Mouse (Mus musculus): ENCODE data around the gene Msh5. TPM values are rescaled to one million over a fixed set of nuclear protein-coding genes. Genes with fewer than 3 reads are reported as not detected.
A peak's percentile ranks its signal among the peaks of the same experiment; 100 is the strongest.

Msh5 gene
- polyA plus RNA-seq, 1 experiment = 7.0 TPM

DNA sequence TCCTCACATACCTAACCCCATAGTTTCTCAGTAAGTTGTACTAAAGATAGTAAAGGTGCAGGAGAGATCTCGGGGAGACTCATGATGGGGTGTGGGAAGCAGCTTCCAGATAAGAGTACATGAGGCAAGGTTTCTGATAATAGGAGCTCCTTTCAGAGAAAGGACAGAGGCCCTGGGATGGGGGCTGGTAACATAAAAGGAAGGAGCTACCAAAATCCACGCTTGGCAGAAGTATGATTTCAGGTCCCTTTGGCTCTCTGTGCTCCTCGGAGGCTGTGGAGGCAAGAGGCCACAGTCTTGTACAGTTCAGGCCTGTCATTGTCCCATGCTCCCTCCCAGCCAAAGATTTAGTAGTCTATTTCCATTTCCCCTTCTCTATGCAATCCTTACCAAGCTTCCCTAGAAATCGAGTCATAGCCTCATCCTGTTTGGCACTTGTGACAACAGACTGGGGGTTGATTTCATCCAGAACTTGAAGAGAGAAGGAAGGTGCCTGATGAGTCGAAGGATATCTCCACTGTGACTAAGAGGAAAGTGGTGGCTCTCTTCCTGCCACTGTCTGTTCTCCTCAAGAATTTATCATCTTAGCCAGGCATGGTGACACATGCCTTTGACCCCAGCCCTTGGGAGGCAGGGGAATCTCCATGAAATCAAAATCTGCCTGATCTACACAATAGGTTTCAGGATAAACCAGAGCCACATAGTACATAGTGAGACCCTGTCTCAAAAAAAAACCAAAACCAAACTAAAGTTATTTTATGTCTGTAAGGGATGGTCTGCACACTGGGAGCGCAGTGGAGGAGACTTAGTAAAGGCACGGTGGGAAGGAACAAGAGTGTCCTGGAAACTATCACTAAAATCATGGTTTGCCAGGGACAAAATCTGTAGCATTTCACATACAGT, 1.4 kb downstream of the Msh5 start:
- peak; percentile 25 for TF ChIP-seq GATA1 (IDR thresholded peaks at IDR 0.05; ENCODE audit: low read length)

DNA sequence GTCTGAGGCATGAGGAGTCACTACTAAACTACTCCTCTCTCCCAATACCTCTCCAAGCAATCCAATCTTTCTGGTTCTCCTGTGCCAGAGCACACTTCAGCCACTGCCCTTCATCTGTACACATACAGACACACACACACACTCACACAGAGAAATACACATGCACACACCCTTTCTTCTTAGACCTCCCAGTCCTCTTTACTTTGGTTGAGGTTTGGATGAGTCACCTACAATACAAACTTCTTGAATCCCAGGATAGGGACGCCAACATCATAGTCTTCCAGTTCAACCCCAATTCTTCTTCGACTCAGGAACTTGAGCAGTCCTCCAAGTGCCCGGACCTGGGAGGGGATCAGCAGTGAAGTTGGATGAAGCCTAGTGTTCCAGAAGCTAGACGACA, 2.8 kb downstream of the Msh5 start:
- TF ChIP-seq GATA1 (IDR thresholded peaks at IDR 0.05; ENCODE audit: low read length) = no peak

DNA sequence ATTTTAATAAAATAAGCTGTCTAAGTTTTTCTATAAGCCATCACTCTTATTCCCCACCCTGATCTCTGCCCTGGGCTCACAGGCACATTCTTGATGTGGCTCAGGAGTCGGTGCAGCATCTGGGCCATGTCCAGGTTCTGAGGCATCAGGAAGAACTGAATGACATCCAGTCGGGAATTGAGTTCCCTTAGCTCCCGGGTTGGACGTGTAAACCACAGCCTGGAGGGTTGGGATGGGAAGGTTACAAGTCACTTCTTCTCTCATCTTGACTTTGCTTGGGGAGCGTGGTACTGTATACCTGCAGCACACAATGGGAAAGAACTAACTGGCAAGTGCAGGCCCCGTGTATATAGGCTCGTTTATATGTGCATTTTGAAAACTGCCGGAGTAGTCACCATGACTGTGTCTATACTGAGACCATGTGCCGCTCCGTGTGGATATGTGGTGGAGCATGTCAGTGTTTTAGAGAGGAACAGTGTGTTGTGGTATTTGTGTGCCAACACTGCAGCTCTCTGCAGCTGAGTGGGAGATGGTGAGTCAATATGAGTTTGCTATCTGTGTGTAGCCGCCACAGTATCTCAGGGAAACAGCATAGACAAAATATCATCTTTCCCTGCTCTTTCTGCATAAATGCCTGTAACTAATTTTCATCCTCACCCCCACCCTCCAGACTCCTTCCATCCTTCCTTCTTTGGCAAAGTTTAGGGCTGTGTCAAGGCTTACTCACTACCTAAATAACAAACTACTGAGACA, 7.2 kb downstream of the Msh5 start:
- TF ChIP-seq GATA1 (IDR thresholded peaks at IDR 0.05; ENCODE audit: low read length) = no peak

DNA sequence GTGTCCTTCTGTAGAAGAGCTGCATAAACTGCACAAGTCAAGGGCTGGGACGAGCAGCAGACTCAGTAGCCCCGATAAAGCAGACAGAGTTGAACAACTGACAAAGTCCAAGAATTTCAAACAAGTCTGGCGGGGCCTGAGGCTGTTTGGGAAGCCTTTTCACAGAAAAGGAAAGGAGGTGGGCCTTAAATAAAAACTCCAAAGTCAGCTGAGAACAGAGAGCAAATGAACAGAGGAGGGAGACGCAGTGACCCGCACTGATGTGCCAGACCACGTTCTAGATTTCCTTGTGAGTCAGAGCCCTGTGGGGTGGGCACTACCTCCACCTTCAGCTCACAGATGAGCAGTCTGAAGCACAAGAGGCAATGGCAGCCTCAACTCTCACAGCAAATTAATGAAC, 11.6 kb downstream of the Msh5 start:
- no peak for TF ChIP-seq GATA1 (IDR thresholded peaks at IDR 0.05; ENCODE audit: low read length)

DNA sequence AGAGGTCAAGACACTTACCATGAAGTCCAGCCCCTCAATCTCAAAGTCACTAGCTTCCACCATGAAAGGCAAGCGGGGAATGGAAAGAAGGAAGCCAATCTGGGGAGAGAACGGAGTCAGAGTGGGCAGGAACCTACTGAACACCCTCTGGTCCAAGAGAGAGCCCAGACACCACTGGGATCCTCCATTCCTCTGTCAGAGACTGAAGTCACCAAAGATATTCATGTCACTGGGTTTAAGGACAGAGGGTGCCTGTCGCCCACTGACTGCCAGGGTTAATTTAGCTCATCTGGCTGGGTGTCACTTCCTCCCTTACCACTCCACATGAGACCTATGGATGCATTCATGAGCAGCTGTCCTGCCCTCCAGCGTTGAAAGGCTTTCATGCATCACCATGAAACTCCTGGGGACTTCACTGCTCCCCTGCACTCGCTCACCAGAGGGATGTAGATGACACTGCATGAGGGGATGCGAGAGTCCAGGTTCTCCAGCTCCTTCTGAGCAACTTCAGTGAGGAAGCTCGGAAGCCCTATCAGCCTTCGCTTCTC, 14.1 kb downstream of the Msh5 start:
- TF ChIP-seq GATA1 (IDR thresholded peaks at IDR 0.05; ENCODE audit: low read length) = no peak

DNA sequence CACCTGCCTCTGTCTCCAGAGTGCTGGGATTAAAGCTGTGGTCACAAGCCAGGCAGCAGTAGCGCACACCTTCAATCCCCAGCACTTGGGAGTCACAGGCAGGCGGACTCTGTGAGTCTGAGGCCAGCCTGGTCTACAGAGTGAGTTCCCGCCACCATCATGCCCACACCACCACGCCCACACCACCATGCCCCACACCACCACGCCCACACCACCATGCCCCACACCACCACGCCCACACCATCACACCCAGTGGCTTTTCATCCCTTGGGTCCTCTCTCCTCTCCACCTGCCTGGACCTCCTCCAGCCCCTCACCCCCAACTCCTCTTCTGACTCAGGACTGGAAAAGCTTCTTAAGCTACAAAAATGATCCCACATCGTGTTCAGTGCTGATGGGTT, 14.7 kb downstream of the Msh5 start:
- no peak for TF ChIP-seq GATA1 (IDR thresholded peaks at IDR 0.05; ENCODE audit: low read length)

DNA sequence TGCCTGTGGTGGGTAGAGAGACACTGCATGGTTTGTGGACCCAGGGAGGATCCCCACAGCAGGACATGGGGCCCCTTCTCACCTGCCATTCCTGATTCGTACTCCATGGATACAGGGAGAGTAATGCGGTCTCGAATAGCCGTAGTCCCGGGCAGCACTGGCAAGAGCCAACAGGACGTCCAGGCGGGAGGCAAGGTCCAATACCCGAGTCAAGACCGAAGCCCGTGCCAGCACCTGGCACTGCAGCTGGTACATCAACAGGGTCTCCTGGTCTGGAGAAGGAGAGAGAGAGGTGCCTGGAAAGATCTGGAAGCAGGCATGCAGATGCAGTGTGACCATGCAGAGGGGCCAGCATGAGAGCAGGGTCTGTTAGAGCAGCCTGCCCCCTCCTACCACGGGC, 15.3 kb downstream of the Msh5 start:
- no peak for TF ChIP-seq GATA1 (IDR thresholded peaks at IDR 0.05; ENCODE audit: low read length)

DNA sequence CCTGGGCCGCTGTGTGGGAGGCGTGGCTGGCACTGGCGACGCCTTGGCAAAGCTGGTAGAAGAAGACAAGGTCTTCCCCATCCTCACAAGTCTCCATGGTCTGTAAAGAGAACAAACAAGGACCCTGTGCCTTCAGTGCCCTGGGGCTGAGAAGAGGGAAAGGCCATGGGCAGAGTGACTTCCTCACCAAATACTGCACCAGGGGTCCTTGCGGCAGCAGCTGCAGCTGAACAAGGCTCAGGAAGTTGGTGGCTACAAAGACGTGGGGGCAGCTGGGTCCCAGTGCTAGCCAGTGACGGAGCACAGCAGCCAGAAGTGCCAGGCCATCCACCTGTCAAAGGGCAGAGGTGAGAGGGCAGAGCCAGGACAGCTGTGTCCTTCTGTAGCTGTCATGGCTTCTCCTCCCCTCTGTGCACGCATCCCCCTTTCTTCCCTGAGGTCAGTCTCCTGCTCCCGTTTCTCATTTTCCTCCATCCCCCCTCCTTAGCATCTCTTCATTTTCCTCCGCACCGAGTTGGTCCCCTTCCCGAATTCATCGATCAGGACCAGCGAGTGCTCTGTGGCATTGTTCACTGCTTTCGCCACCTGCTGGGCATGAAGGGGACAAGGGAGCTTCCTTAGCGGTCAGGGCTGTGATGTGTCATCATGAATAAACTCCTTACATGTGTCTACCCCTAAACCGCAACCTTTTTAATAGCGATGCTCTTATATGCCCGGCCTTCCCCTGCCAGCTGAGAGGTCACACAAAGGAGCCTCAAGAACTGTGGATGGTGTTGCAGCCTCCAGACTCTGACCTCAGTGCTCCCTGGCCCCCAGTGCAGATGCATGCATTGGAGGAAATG, 16.6 kb downstream of the Msh5 start:
- no peak for TF ChIP-seq GATA1 (IDR thresholded peaks at IDR 0.05; ENCODE audit: low read length)

DNA sequence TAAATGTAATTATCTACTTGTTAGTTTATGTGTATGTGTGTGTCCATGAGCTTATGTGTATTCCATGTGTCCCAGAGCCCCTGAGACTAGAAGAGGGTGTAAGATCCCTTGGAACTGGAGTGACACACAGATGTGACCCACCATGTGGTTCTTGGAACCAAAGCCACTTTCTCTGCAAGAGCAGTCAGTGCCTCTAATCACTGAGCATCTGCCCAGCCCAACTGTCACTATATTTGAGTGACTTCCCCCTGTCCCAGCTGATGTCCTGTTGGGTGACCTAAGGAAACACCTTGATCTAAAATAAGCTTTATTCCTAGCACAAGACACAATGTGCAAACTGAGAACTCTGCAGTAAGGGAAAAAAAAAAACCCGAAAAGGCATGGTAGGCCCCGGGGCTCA, 18.2 kb downstream of the Msh5 start:
- no peak for TF ChIP-seq GATA1 (IDR thresholded peaks at IDR 0.05; ENCODE audit: low read length)

DNA sequence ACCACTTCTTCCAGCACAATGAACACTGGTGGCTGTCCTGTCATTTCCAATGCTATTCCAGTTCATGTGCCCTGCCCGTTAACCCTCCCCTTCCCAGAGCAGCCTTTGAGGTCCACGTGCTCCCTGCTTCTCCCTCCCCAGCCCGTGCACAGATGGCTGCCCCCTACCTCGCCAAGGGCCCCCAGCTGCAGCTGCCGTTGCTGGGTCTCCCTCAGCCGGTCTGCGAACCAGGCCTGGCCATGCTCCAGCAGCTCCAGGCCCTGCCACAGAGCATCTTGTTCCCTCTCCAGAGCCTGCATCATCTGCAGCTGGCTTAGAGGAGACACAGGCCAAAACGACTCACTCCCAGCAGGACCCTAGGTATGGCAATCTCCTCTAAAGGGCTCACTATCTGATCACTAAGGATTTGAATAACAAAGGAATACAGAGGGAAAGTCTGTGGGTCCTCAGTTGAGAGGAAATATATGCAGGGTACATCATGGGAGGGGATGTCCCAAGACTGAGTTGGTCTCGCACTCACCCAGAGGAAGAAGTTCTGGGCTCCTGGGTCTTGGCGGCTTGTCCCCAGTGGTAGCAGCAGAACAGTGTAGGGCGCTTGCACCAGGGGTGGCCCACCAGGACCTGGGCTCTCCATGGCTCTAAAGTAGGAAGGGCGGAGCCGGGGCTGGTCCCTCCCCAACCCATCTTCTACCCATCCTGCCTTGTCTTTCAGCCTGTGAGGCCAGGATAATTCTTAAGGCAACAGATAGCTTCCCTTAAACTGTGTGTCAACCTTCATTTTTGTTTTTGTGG, 19.1 kb downstream of the Msh5 start, which contains the start of gene Sapcd1:
Gene Sapcd1 (minus strand): TSS at position 740 of the 792 bp plus-strand sequence.
- TF ChIP-seq GATA1 (IDR thresholded peaks at IDR 0.05; ENCODE audit: low read length) = no peak

DNA sequence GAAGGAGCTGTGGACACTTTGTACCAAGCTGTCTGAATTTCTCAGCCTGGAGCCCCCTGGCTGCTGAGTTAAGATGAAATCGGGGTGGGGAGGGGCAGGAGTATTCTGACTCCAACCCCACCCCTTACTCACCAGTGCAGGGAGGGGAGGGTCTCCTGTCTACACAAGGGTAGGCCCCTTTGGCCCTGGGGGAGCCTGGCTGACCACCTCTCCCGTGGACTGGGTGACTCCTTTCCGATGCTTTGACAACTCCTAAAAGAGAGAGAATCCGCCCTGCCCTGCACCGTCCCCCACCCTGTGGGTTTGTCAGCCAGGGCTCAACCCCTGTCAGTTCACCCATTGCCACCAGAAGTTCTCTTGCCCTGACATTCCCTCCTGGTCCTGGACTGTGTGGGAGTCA, 20.3 kb downstream of the Msh5 start:
- TF ChIP-seq GATA1 (IDR thresholded peaks at IDR 0.05; ENCODE audit: low read length) = no peak

DNA sequence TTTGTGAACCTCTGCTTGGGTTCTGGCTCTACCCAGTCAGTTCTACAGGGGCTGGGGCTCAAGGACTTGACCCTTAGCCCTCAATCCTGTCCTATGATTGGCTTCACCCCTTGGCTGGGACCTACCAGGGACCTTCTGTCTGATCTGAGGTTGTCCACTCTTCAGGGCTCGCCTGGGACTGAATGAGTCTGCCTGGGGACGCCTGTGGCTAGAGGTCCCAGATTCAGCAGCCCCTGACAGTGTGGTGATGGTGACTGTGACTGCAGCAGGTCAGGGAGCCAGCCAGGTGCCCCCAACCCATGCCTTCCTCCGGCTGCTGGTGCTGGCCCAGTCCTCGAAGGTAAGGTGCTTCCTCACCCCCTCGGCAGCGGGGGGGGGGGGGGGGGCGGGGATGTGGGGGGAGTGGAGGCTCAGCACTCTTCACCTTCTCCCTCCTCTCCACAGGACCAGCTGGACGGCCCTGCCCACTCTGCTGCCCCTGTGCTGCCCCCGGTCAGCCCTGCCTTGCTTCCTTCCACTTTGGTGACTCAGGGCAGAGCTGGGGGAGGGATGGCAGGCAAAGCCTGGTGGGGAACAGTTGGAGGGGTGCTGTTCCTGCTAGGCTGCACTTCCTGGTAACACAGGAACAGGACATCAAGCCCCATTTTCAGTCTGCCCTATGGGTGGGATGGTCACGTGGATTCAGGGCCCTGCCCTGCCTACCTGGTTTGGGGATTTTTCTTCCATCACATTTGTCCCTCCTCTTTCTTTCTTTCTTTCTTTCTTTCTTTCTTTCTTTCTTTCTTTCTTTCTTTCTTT, 21.7 kb downstream of the Msh5 start:
- no peak for TF ChIP-seq GATA1 (IDR thresholded peaks at IDR 0.05; ENCODE audit: low read length)

DNA sequence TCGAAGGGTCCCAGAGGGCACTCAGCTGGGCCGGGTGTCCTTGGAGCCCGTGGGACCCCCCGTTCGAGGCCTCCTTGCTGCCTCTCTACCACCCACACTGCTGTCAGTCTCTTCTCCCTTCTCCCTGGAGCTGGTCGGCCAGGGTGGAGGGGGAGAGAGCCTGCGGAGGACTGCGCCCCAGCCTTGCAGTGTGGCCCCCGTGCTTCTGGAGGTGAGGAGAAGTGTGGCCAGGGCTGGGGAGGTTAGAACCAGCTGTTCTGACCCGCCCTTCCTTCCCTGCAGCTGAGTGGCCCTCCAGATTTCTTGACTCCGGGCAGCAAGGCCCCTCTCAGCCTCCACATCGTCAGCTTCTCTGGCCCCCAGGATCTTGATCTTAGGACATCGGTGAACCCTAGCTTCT, 22.3 kb downstream of the Msh5 start:
- TF ChIP-seq GATA1 (IDR thresholded peaks at IDR 0.05; ENCODE audit: low read length) = no peak

DNA sequence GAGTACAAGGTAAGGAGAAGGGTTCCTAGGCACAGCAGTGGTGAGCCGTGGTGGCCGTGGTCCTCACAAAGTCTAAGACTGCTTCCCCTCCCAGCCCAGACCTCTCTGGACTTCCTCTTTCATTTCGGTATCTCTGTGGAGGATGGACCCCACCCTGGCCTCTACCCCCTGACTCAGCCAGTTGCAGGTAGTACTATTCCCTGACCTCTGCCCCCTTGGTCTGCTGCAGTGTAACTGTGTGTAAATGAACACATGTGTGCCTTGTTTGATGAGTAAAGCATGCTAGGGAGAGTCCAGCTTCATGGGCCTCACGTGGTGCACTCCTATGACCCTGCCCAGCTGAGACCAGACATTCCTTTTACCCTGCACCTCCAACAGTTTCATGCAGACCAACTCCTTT, 22.8 kb downstream of the Msh5 start:
- no peak for TF ChIP-seq GATA1 (IDR thresholded peaks at IDR 0.05; ENCODE audit: low read length)
